Mouse (Mus musculus) hindlimb bud, embryonic 11.5 days (tissue): Measurements from ENCODE around the gene BC048562.

ENCODE experiments used
- DNase-seq: peaks from one replicate; pipeline ENCODE4 v3.0.0-alpha.2; 2012; ENCODE audit warnings: low read depth, low spot score; ENCODE audit errors: extremely low spot score

Gene BC048562

GRCm38 (mm10) chr9:108479241-108479640, 43.0 kb downstream of the BC048562 start:
- DNase-seq, result no peak

DNA sequence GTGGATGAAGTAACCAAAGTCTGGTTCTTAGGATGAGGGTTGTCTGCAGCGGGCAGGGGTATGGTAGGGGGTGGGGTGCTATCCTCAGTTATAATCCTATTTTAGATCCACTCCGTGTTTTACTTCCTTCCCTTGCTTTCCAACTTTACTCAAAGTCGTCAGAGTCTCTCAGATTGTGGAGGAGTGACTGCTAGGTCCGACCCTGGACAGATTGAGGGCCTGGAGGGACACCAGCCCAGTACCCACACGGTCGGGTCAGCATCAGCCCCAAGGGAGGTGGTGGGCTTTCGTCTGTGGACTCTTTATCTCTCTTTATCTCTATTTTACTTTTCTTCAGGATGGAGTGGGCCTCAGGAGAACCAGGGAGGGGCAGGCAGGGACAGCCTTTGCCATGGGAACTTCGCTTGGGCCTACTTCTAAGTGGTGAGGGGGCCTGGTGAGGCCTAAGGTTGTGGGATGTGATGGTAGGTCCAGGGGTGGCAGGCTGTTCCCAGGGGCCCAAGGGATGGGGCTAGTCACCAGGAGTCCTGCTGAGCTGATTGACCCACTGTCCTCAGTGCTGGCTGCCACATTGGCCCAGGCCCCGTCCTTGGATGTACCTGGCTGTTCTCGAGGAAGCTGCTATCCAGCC, 43.6 kb downstream of the BC048562 start, which contains the start of gene Lamb2:
Lamb2 (plus strand) TSS at position 16 of the 631 bp plus-strand sequence.
- DNase-seq, result peak; percentile 89

GRCm38 (mm10) chr9:108480813-108481519, 44.7 kb downstream of the BC048562 start:
- DNase-seq, result no peak

DNA sequence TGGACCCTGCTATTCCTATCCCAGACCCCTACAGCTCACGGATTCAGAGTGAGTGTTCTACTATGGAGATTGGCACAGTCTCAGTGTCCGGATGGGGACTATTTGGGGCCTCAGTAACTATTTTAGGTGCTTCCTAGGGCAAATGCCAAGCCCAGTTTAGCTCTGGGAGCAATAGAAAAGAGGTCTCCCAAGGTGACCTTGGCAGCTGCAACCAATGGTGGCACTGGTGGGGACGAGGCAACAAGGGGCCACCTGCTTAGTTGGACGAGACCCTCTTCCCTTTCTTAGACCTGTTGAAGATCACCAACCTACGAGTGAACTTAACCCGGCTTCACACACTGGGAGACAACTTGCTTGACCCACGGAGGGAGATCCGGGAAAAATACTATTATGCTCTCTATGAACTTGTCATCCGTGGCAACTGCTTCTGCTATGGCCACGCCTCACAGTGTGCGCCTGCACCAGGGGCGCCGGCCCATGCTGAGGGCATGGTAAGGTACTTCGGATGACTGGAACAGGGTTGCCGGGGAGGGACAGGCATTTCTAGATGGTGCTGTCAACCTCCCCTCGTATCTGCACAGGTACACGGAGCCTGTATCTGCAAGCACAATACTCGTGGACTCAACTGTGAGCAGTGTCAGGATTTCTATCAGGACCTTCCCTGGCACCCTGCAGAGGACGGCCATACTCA, 45.4 kb downstream of the BC048562 start:
- no peak for DNase-seq

GRCm38 (mm10) chr9:108483051-108483790, 46.9 kb downstream of the BC048562 start:
- DNase-seq, result no peak

GRCm38 (mm10) chr9:108484021-108484420, 47.7 kb downstream of the BC048562 start:
- DNase-seq, result no peak

GRCm38 (mm10) chr9:108485301-108485875, 49.1 kb downstream of the BC048562 start:
- no peak for DNase-seq

DNA sequence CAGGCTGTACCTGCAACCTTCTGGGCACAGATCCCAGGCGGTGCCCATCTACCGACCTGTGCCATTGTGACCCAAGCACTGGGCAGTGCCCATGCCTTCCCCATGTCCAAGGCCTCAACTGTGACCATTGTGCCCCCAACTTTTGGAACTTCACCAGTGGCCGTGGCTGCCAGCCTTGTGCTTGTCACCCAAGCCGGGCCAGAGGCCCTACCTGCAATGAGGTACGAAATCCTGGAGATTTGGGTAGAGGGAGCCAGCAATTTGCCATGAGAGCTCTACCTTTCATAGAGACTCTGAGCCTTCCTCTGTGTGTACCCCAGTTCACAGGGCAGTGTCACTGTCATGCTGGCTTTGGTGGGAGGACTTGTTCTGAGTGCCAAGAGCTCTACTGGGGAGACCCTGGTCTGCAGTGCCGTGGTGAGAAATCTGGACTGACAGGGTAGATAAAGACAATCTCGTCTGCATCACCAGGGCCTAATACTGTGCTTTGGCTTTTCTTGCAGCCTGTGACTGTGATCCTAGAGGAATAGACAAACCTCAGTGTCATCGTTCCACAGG, 50.8 kb downstream of the BC048562 start:
- DNase-seq, result no peak

- DNase-seq, result no peak
Measured at GRCm38 (mm10) chr9:108488403-108488802, 52.1 kb downstream of the BC048562 start.

DNA sequence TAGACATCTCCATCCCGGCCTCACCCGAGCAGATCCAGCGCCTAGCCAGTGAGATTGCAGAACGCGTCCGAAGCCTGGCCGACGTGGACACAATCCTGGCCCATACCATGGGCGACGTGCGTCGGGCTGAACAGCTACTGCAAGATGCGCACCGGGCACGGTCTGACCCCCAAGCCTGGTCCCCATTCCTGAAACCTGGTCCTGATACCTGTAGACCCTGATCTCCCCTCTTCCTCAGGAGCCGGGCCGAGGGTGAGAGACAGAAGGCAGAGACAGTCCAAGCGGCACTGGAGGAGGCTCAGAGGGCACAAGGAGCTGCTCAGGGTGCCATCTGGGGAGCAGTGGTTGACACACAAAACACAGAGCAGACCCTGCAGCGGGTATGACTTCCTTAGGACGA, 52.9 kb downstream of the BC048562 start:
- no peak for DNase-seq

- DNase-seq, result no peak
Measured at GRCm38 (mm10) chr9:108489702-108490558, 53.6 kb downstream of the BC048562 start.

- DNase-seq, result peak; percentile 76
Measured at GRCm38 (mm10) chr9:108490559-108491285, 54.4 kb downstream of the BC048562 start, which contains the start of gene Usp19. Usp19 (plus strand) TSS chr9:108490602.

DNA sequence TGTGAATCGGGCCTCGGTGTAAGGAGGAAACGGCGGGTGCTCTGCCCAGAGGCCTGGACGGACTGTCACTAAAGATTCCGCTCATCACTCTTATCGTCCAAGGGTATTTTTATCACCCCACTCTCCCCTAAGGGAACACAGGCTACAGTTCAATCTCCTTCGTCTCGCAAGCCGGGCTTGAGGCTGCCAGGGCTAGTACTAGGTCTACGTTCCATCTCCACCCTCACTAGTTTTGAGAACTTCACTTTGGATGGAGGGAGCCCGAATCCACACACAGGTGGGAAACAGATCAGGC, 55.0 kb downstream of the BC048562 start:
- DNase-seq, result no peak

DNA sequence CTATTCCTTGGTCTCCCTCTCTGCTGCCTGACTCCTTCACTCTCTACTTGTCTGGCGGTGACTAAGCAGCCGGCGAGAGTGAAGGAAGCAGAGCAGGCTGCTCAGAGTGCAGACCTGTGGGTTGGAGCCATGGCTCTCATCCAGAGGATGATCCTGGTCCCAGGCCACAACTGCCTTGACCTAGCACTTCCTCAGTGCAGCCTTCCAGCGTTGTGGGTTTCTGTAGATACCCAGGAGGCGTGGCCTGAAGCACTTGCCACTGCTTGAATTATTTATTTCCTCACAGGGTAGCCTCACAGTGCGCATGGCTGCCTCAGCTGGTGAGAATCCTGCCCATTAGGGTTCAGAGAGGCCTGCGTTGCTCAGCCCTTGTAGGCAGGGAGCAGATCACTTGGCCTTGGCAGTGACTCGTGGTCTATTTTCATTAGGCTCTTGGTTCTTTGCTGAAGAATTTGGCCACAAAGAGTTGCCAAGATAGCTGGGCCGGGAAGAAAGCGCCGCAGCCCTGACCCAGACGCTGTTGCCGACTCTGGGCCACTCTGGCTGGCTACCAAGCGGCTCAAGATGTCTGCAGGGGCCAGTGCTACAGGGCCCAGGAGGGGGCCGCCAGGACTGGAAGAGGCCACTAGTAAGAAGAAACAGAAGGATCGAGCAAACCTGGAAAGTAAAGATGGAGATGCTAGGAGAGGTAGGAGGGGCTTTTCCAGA, 55.9 kb downstream of the BC048562 start:
- no peak for DNase-seq

DNA sequence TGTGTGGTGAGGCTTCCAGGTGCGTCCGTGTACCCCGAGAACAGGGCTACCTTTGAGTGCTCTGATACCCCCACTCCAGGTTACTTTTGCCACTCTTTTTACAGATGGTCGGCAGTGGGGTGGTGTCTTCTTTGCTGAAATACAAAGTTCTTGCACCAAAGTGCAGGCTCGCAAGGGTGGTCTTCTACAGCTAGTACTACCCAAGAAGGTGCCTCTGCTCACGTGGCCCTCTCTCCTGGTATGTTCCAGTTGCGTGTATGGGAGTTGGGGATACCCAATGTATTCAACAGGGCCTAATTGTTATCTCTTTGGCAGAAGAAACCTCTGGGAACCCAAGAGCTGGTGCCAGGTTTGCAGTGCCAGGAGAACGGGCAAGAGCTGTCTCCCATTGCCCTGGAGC, 57.0 kb downstream of the BC048562 start:
- DNase-seq, result no peak

DNA sequence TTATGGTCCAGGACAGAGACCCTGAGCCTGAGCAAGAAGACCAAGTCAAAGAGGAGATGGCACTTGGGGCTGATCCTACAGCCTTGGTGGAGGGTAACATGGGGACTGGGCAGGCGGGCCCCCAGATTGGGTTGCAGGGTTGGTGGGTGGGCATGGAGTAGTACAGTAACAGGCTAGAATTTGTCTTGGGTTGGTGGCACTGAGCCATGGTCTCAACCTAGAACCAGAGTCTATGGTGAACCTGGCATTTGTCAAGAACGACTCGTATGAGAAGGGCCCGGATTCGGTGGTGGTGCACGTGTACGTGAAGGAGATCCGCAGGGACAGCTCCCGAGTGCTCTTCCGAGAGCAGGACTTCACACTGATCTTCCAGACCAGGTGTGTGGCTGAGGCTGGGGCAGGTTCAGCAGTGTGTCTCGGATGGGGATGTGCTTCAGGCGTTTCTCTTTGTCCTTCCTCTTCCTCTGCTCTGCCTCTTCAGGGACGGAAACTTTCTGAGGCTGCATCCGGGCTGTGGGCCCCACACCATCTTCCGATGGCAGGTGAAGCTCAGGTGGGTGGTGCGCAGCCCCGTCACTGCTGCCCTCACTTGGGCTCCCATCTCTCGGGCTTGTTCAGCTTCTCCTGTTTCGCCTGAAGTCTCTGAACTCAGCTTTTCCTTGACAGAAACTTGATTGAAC, 58.0 kb downstream of the BC048562 start:
- DNase-seq, result no peak

DNA sequence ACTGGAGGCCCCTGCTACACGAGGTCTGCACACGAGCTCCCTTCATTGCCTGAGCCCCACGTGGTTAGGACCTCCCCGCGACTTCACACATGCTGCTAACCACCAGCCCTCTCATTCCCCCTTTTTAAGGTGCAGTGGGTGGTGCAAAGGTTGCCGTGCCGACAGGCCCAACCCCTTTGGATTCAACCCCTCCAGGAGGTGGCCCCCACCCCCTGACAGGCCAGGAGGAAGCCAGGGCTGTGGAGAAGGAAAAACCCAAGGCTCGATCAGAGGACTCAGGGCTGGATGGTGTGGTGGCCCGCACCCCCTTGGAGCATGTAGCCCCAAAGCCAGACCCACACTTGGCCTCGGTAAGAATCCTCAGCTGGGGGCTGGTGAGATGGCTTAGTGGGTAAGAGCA, 58.6 kb downstream of the BC048562 start:
- DNase-seq, result no peak
